Mouse (Mus musculus): ENCODE data around the gene Pxn.

DNA sequence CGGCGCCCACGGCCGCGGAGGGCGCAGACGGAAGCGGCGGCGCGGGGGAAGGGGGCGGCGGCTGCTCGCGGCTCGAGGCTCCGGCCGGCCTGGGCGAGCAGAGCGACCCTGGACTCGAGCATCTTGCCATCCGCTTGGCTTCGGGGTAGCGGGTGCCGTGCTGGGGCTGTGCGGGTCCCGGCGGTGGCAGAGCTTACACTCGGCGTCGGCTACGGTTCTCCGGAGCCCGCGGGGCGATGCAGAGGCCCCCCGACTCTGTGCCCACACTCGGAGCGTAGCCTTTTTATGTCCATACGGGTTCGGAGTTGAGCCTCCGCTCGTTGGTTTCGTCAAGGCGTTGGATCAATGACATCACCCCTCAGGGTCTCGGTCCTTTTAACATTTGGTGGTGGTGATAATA lies 58.9 kb downstream of the Pxn start:
- no peak for TF ChIP-seq ZC3H11A (IDR thresholded peaks at IDR 0.05; ENCODE audit: borderline replicate concordance, low read depth, low read length)
- no peak for TF ChIP-seq HCFC1 (IDR thresholded peaks at IDR 0.05; ENCODE audit: borderline replicate concordance, insufficient read depth, low read length)
